Mouse (Mus musculus): ENCODE results near the gene Fam167b. TPM values are rescaled to one million over a fixed set of nuclear protein-coding genes. Genes with fewer than 3 reads are reported as not detected.
A peak's percentile ranks its signal among the peaks of the same experiment; 100 is the strongest.

The Fam167b gene
- polyA plus RNA-seq, 1 experiment from 2014 or later, result 1.4 TPM

DNA sequence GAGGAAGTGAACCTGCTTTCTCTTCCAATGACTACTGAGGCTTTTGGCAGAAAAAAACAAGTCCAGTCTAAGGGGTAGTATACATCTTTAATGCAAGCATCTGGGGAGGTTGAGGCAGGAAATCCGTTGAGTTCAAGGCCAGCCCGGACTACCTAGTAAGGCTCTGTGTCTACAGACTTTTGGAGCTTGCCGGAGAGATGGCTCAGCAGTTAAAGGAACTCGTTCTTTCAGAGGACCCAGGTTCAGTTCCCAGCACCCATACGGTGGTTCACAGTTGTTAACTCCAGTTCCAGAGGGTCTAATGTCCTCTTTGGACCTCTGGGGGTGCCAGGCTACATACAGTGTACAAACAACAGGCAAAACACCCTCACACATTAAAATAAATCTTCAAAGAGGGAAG, 39.7 kb upstream of the Fam167b start:
- H3K27me3 ChIP-seq (replicated peaks; ENCODE audit: control insufficient read depth, insufficient read depth, low read length), result no peaks in the 10 kb centered on the region
- no peak for TF ChIP-seq CTCF (IDR thresholded peaks at IDR 0.05; ENCODE audit: low read depth)
- peak overlapping the region; percentile 89 for H3K4me2 ChIP-seq (replicated peaks; ENCODE audit: low read depth)
- H3K4me1 ChIP-seq (replicated peaks; ENCODE audit: control insufficient read depth, insufficient read depth, low read length), result peaks cover 10% of the 10 kb centered on the region
- H3K36me3 ChIP-seq (ENCODE audit: control insufficient read depth, insufficient read depth), result peaks cover 10% of the 10 kb centered on the region; the same call in 1 of the 2 replicates
- 95% methylated on average over 5 of the region's 5 CpGs for WGBS
- H3K27ac ChIP-seq (ENCODE audit: low read depth, low read length), result peak overlapping the region; percentile 54; the same call in 1 of the 2 replicates
- ATAC-seq, result no peak
- peak overlapping the region; percentile 41; the same call in 1 of the 2 replicates for H3K9ac ChIP-seq (ENCODE audit: low read depth, low read length)
- peak overlapping the region; percentile 70 for H3K4me3 ChIP-seq (ENCODE audit: low read depth, low read length)
- H3K9me3 ChIP-seq (ENCODE audit: control insufficient read depth), result no peaks in the 10 kb centered on the region

DNA sequence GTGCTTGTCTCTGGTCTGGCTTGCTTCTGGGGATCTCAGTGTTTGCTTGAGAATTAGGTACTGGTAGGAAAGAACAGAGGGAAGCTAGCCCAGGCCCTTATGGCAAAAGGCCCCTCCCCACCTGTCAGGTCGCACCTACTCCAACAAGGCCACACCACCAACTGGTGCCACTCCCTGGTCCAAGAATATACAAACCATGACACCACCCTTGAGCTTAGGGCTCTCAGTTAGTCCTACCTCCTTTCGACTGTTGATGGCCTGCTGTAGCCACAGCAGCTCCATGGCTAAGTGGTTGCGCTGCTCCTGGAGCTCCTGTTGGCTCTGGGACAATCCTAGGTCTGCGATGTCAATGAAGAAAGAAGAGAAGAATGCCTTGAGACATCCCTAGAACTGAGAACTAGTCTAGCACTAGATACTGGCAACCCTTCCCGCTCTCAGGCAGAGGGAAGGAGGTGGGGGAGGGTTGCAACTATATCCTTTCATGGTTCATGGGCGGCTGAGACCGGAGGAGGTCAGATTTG, 38.8 kb upstream of the Fam167b start:
- no peak overlapping the region for H3K4me2 ChIP-seq (replicated peaks; ENCODE audit: low read depth)
- H3K4me3 ChIP-seq (ENCODE audit: low read depth, low read length), result no peak overlapping the region
- H3K4me1 ChIP-seq (replicated peaks; ENCODE audit: control insufficient read depth, insufficient read depth, low read length), result peaks cover 6% of the 10 kb centered on the region
- H3K27me3 ChIP-seq (replicated peaks; ENCODE audit: control insufficient read depth, insufficient read depth, low read length), result no peaks in the 10 kb centered on the region
- H3K9me3 ChIP-seq (ENCODE audit: control insufficient read depth), result no peaks in the 10 kb centered on the region
- H3K36me3 ChIP-seq (ENCODE audit: control insufficient read depth, insufficient read depth), result peaks cover 10% of the 10 kb centered on the region; the same call in 1 of the 2 replicates
- no peak overlapping the region for H3K27ac ChIP-seq (ENCODE audit: low read depth, low read length)
- no peak for TF ChIP-seq CTCF (IDR thresholded peaks at IDR 0.05; ENCODE audit: low read depth)
- ATAC-seq, result no peak
- no peak overlapping the region for H3K9ac ChIP-seq (ENCODE audit: low read depth, low read length)
- 93% methylated on average over 7 of the region's 7 CpGs for WGBS

GRCm38 (mm10) chr4:129616631-129617030, 38.3 kb upstream of the Fam167b start:
- peaks cover 6% of the 10 kb centered on the region for H3K4me1 ChIP-seq (replicated peaks; ENCODE audit: control insufficient read depth, insufficient read depth, low read length)
- no peak for ATAC-seq
- 81% methylated on average over 3 of the region's 3 CpGs for WGBS
- TF ChIP-seq CTCF (IDR thresholded peaks at IDR 0.05; ENCODE audit: low read depth), result no peak
- H3K9ac ChIP-seq (ENCODE audit: low read depth, low read length), result no peak overlapping the region
- peaks cover 10% of the 10 kb centered on the region; the same call in 1 of the 2 replicates for H3K36me3 ChIP-seq (ENCODE audit: control insufficient read depth, insufficient read depth)
- H3K27ac ChIP-seq (ENCODE audit: low read depth, low read length), result no peak overlapping the region
- H3K9me3 ChIP-seq (ENCODE audit: control insufficient read depth), result no peaks in the 10 kb centered on the region
- no peak overlapping the region for H3K4me3 ChIP-seq (ENCODE audit: low read depth, low read length)
- no peaks in the 10 kb centered on the region for H3K27me3 ChIP-seq (replicated peaks; ENCODE audit: control insufficient read depth, insufficient read depth, low read length)
- no peak overlapping the region for H3K4me2 ChIP-seq (replicated peaks; ENCODE audit: low read depth)

- no peak for ATAC-seq
- no peak overlapping the region for H3K9ac ChIP-seq (ENCODE audit: low read depth, low read length)
- WGBS, result 91% methylated on average over 9 of the region's 9 CpGs
- no peak for TF ChIP-seq CTCF (IDR thresholded peaks at IDR 0.05; ENCODE audit: low read depth)
- H3K27me3 ChIP-seq (replicated peaks; ENCODE audit: control insufficient read depth, insufficient read depth, low read length), result no peaks in the 10 kb centered on the region
- H3K9me3 ChIP-seq (ENCODE audit: control insufficient read depth), result no peaks in the 10 kb centered on the region
- H3K4me1 ChIP-seq (replicated peaks; ENCODE audit: control insufficient read depth, insufficient read depth, low read length), result peaks cover 6% of the 10 kb centered on the region
- H3K27ac ChIP-seq (ENCODE audit: low read depth, low read length), result no peak overlapping the region
- H3K36me3 ChIP-seq (ENCODE audit: control insufficient read depth, insufficient read depth), result peaks cover 10% of the 10 kb centered on the region; the same call in 1 of the 2 replicates
- no peak overlapping the region for H3K4me3 ChIP-seq (ENCODE audit: low read depth, low read length)
- no peak overlapping the region for H3K4me2 ChIP-seq (replicated peaks; ENCODE audit: low read depth)
Observed at GRCm38 (mm10) chr4:129615801-129616290, 37.5 kb upstream of the Fam167b start.

DNA sequence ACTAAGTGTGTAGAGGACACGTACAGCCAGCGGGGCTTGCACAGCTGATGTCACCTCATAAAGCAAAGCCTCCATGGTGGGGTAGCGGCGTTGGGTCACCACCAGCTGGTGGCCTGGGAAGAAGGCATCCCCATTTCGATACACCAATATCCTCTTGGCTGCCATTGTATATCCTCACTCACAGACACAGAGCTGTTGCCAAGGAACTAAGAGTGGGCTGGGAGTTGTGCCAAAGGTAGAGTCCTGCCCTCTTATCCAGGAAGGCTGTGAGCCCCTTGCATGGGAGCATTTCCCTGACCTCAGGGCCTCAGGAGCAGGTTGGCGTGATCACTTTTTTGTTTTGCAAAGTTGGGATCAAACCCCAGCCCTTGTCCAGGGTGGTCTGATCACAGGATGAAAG, 35.7 kb upstream of the Fam167b start, which contains the start of gene Dcdc2b:
Dcdc2b (minus strand) TSS at position 165 of the 400 bp plus-strand sequence.
- H3K4me2 ChIP-seq (replicated peaks; ENCODE audit: low read depth), result no peak within 1 kb of the TSS
- no peak for ATAC-seq
- TF ChIP-seq CTCF (IDR thresholded peaks at IDR 0.05; ENCODE audit: low read depth), result no peak
- WGBS, result 77% methylated on average over 6 of the region's 6 CpGs
- H3K4me3 ChIP-seq (ENCODE audit: low read depth, low read length), result no peak within 1 kb of the TSS
- H3K4me1 ChIP-seq (replicated peaks; ENCODE audit: control insufficient read depth, insufficient read depth, low read length), result peaks cover 6% of the 10 kb centered on the region
- peaks cover 18% of the 10 kb centered on the region; the same call in 1 of the 2 replicates for H3K36me3 ChIP-seq (ENCODE audit: control insufficient read depth, insufficient read depth)
- no peak within 1 kb of the TSS for H3K27ac ChIP-seq (ENCODE audit: low read depth, low read length)
- no peaks in the 10 kb centered on the region for H3K27me3 ChIP-seq (replicated peaks; ENCODE audit: control insufficient read depth, insufficient read depth, low read length)
- no peak within 1 kb of the TSS for H3K9ac ChIP-seq (ENCODE audit: low read depth, low read length)
- H3K9me3 ChIP-seq (ENCODE audit: control insufficient read depth), result no peaks in the 10 kb centered on the region

- no peak overlapping the region for H3K9ac ChIP-seq (ENCODE audit: low read depth, low read length)
Observed at GRCm38 (mm10) chr4:129610472-129610871, 32.1 kb upstream of the Fam167b start.

More at GRCm38 (mm10) chr4:129610472-129610871, 32.1 kb upstream of the Fam167b start:
- no peaks in the 10 kb centered on the region for H3K9me3 ChIP-seq (ENCODE audit: control insufficient read depth)
- TF ChIP-seq CTCF (IDR thresholded peaks at IDR 0.05; ENCODE audit: low read depth), result no peak
- H3K4me1 ChIP-seq (replicated peaks; ENCODE audit: control insufficient read depth, insufficient read depth, low read length), result no peaks in the 10 kb centered on the region
- H3K36me3 ChIP-seq (ENCODE audit: control insufficient read depth, insufficient read depth), result peaks cover 34% of the 10 kb centered on the region
- no peak for ATAC-seq
- no peak overlapping the region for H3K27ac ChIP-seq (ENCODE audit: low read depth, low read length)
- no peak overlapping the region for H3K4me2 ChIP-seq (replicated peaks; ENCODE audit: low read depth)
- H3K4me3 ChIP-seq (ENCODE audit: low read depth, low read length), result no peak overlapping the region
- 58% methylated on average over 4 of the region's 4 CpGs for WGBS
- H3K27me3 ChIP-seq (replicated peaks; ENCODE audit: control insufficient read depth, insufficient read depth, low read length), result no peaks in the 10 kb centered on the region

Data from intestine, postnatal 0 days (tissue).